Mouse (Mus musculus): ENCODE measurements around the gene Olfr1040. TPM values are rescaled to one million over a fixed set of nuclear protein-coding genes. Genes with fewer than 3 reads are reported as not detected.
"Not testable (repeated sequence)": the region's sequence is repeated elsewhere in the genome, so short reads cannot be mapped to it uniquely, and the experiment has no call there.

Gene Olfr1040
- polyA plus RNA-seq (2017; shearing (Covaris generic)): not detected

DNA sequence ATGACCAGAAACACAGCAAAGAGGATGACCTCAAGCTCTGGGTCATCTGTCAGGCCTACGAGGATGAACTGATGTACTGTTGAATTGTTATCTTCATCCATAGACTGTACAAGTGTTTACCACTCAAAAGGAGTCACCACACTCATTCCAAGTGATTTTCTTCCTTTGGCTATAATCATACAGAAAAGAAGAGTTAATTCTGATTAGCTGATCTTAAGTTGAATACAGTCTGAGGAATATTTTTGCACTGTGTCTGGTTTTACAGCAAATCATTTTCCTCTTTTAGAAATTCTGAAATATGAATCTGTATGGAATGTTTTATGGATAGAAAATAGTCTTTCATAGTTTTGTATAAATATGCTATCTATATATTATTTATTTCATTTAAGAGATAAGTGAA is at the start of gene Olfr1040:
Gene Olfr1040 (minus strand): TSS at position 101 of the 400 bp plus-strand sequence.
- no peak for ATAC-seq

DNA sequence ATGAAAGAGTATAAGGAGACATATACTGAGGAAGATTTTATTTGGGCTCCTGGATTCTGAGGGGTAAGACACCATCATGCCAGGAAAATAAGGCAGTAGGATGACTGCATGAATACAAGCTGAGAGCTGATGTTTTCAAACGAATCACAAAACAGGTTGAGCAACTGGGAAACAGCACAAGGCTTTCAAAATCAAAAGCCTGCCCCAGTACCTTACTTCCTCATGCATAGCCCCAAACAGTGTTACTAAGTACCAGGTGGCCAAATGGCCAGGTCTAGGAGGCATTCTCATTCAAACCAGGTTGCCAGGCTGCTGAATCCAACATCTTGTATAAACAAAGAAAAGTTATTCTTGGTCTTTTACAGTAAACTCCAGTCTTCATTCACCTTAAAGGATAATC is 49.3 kb upstream of the Olfr1040 start:
- ATAC-seq: no peak

DNA sequence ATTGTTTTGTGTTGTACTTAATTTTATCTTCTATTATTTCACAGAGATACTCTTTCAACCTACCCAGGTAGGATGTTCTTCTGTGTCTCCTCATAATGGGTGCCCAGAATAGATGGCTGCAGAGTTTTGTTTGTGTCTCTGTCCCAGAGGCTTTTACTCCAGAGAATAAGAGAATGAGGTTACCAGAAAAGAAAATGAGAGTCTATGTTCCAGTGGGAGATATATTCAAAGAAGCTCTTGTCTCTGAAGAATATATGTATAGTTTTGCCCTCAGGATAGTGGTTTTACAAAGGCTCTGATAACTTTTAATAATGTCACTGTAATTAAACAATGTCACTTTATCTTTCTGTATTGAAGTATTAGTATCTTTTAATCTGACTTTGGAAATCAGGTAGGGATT is 39.1 kb upstream of the Olfr1040 start, which contains the start of gene Olfr52:
Gene Olfr52 (minus strand): TSS at position 101 of the 400 bp plus-strand sequence.
- no peak for ATAC-seq

DNA sequence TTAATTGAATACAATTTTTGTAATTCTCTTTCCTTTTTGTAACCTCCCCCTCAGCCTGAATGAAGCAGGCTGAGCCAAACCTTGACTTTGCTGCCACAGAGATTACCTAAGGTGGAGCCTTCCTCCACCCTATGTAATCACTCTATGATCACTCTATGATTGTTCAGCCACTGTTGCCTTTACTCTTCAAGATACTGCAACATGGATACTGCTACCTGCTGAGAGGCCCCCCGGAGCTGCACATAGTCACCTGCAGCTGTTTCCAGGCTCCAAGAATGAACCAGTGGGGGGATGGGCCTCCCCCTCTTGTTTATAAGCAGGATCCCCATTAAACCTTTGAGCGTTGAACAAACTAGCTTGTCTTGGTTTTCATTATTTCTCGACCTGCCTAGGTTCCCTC is 33.4 kb upstream of the Olfr1040 start:
- ATAC-seq: no peak

DNA sequence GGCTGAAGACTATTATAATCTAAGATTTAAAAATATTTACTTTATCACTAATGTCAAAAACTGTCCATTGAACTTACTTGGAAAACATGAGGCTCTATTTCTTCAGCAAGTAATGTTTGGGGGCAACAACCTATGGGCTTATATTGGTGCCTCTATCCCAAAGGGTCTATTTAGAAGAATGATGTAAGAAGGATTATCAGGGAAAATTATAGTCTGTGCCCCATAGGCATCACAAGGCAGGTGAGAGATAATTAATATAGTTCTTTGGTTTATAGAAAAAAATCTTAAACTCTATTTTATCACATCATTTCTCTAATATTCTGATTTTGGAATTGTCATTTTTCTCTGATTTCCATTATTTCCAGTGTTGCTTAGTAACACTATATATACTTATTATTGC is 31.2 kb upstream of the Olfr1040 start, which contains the start of gene Olfr1044:
Gene Olfr1044 (minus strand): TSS at position 101 of the 400 bp plus-strand sequence.
- no peak for ATAC-seq

DNA sequence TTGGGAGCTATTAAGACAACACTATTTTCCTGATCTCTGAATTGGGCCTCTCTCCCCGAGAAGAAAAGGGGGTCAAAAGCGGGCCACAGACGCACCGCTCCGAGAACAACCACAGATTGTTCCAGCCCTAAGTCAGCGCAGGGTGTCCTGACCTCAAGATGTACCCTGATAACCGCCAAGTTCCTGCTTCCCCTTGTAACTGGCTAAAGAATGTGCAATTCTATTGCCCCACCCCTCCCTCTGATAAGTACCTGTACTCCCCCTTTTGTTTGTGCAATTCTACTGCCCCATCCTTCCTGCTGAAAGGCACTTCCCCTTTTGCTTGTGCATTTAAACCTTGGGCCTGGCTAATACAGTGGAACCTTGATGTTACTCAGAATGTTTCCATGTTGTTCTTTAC is 28.9 kb upstream of the Olfr1040 start:
- ATAC-seq: not testable (repeated sequence)

DNA sequence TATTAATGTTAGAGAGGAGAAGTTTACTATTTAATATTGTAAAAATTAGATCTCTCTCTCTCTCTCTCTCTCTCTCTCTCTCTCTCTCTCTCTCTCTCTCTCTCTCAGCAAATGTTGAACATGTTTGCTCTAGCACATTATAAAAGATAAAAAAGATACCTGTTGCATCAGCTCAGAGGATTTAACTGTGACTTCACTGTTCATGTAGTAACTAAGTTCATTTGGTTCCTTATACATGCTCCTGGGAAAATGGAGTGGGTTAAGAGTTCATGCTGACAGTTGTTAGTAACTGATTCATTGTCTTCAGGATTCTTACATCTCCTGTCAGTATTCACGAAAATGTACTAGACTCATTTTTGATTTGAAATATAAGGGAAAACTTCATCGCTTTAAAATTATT is 20.9 kb upstream of the Olfr1040 start, which contains the start of gene Olfr1043:
Gene Olfr1043 (minus strand): TSS at position 101 of the 400 bp plus-strand sequence.
- ATAC-seq: no peak

DNA sequence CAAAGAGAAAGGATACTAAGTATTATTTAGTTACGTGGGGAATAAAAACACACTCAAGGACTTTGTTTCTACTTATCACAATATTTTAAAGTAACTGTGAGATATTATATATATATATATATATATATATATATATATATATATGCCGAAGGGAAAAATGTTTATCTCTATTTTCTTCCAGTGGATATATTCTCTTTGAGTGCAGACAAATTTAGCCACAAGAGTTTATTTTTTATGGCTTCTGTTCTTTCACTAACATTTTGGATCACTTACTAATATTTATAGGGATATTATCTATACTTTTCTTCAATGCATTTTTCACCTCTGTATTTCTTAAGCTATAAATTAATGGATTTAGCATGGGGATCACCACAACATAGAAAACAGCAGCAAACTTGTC is 15.2 kb upstream of the Olfr1040 start, which contains the start of gene Olfr1042:
Gene Olfr1042 (minus strand): TSS at position 101 of the 400 bp plus-strand sequence.
- no peak for ATAC-seq

DNA sequence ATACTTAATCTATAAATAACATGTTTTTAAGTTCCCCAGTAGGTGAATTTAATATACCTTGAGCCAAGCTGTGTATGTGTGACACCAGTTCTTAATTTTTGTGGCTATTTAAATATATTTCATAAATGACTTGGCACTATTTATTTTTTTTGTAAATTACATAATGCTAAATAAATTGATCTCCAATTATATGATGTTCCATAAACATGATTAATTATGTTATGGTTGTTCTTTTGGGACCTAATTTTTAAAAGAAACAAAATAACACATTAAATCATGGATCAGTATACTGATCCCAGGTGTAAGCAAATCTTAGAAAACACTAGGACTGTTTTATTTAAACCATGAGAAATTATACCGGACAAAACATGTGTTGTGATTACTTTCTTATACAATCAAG is 10.7 kb downstream of the Olfr1040 start, which contains the start of gene Olfr1039:
Gene Olfr1039 (minus strand): TSS at position 101 of the 400 bp plus-strand sequence.
- ATAC-seq: no peak

Other genes starting within 250 kb of the Olfr1040 start
- gene Olfr1024, start 241.7 kb downstream of the Olfr1040 start, polyA plus RNA-seq (2017; shearing (Covaris generic)): not detected
- not detected for gene Olfr1025-ps1, start 231.5 kb downstream of the Olfr1040 start, polyA plus RNA-seq (2017; shearing (Covaris generic))
- gene Olfr1026, start 225.2 kb downstream of the Olfr1040 start, polyA plus RNA-seq (2017; shearing (Covaris generic)): not detected
- not detected for gene Olfr1028, start 196.3 kb downstream of the Olfr1040 start, polyA plus RNA-seq (2017; shearing (Covaris generic))
- not detected for gene Olfr1029, start 172.8 kb downstream of the Olfr1040 start, polyA plus RNA-seq (2017; shearing (Covaris generic))
- gene Olfr1030, start 167.5 kb downstream of the Olfr1040 start, polyA plus RNA-seq (2017; shearing (Covaris generic)): not detected
- not detected for gene Olfr1031, start 156.4 kb downstream of the Olfr1040 start, polyA plus RNA-seq (2017; shearing (Covaris generic))
- not detected for gene Olfr1032, start 141.2 kb downstream of the Olfr1040 start, polyA plus RNA-seq (2017; shearing (Covaris generic))
- gene Olfr1033, start 126.1 kb downstream of the Olfr1040 start, polyA plus RNA-seq (2017; shearing (Covaris generic)): 1 to 10 TPM in 1 of 3 experiments, not detected in 2; 1.2 TPM
- not detected for gene Olfr1034, start 100.9 kb downstream of the Olfr1040 start, polyA plus RNA-seq (2017; shearing (Covaris generic))
- gene Olfr1036, start 72.7 kb downstream of the Olfr1040 start, polyA plus RNA-seq (2017; shearing (Covaris generic)): not detected
- gene Olfr1037, start 59.3 kb downstream of the Olfr1040 start, polyA plus RNA-seq (2017; shearing (Covaris generic)): not detected
- gene Olfr1039, start 10.8 kb downstream of the Olfr1040 start, polyA plus RNA-seq (2017; shearing (Covaris generic)): not detected
- not detected for gene Olfr1042, start 15.1 kb upstream of the Olfr1040 start, polyA plus RNA-seq (2017; shearing (Covaris generic))
- not detected for gene Olfr1043, start 20.8 kb upstream of the Olfr1040 start, polyA plus RNA-seq (2017; shearing (Covaris generic))
- not detected for gene Olfr1044, start 31.1 kb upstream of the Olfr1040 start, polyA plus RNA-seq (2017; shearing (Covaris generic))
- gene Olfr52, start 39.0 kb upstream of the Olfr1040 start, polyA plus RNA-seq (2017; shearing (Covaris generic)): not detected
- not detected for gene Olfr1045, start 56.3 kb upstream of the Olfr1040 start, polyA plus RNA-seq (2017; shearing (Covaris generic))
- gene Olfr1046, start 72.6 kb upstream of the Olfr1040 start, polyA plus RNA-seq (2017; shearing (Covaris generic)): not detected
- not detected for gene Olfr1047, start 84.7 kb upstream of the Olfr1040 start, polyA plus RNA-seq (2017; shearing (Covaris generic))
- not detected for gene Olfr1048, start 93.6 kb upstream of the Olfr1040 start, polyA plus RNA-seq (2017; shearing (Covaris generic))
- not detected for gene Olfr1049, start 111.6 kb upstream of the Olfr1040 start, polyA plus RNA-seq (2017; shearing (Covaris generic))
- gene Olfr1051, start 132.4 kb upstream of the Olfr1040 start, polyA plus RNA-seq (2017; shearing (Covaris generic)): not detected
- under 1 TPM in 1 of 3 experiments, not detected in 2; 0.21 TPM for gene Olfr1052, start 145.7 kb upstream of the Olfr1040 start, polyA plus RNA-seq (2017; shearing (Covaris generic))
- not detected for gene Olfr1053, start 168.6 kb upstream of the Olfr1040 start, polyA plus RNA-seq (2017; shearing (Covaris generic))
- gene Olfr1054, start 188.7 kb upstream of the Olfr1040 start, polyA plus RNA-seq (2017; shearing (Covaris generic)): not detected
- not detected for gene Olfr1055, start 203.6 kb upstream of the Olfr1040 start, polyA plus RNA-seq (2017; shearing (Covaris generic))
- gene Olfr1056, start 215.7 kb upstream of the Olfr1040 start, polyA plus RNA-seq (2017; shearing (Covaris generic)): not detected
- gene Olfr1057, start 231.7 kb upstream of the Olfr1040 start, polyA plus RNA-seq (2017; shearing (Covaris generic)): not detected
- gene Olfr1058, start 241.8 kb upstream of the Olfr1040 start, polyA plus RNA-seq (2017; shearing (Covaris generic)): not detected